Mouse (Mus musculus) ES-Bruce4 (cell line): Measurements from ENCODE around the gene Psmd5.

ENCODE experiments used
- CTCF ChIP-seq: IDR thresholded peaks from one replicate; pipeline ENCODE4 v1.8.1; 2011; ENCODE audit warnings: low read depth, low read length
- EP300 ChIP-seq: IDR thresholded peaks from 2 replicates; pipeline ENCODE4 v1.6.1; 2011; ENCODE audit warnings: low read depth, low read length; ENCODE audit not compliant: insufficient read depth

DNA sequence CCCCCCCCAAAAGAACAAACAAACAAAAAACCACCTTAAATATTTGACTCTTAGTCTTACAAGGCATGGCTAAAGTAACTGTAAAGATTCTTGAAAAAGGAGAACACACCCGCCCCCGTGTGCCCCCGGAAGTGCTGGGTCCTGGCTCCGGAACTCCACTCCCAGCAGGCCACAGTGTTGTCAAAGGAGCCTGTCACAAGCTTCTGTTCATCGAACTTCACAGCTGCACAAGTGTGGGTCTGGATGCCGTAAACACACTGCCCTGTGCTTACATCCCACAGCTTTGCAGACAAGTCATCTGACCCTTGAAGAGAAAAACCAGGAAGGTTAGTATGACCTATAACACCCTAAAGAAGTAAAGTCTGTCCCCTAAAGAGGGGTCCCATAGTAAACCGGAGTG, 62.1 kb downstream of the Psmd5 start:
- TF ChIP-seq EP300 (no peak), CTCF (no peak)
